16 mouse cellular contexts compared by ENCODE assay signal in the genomic region with DNA sequence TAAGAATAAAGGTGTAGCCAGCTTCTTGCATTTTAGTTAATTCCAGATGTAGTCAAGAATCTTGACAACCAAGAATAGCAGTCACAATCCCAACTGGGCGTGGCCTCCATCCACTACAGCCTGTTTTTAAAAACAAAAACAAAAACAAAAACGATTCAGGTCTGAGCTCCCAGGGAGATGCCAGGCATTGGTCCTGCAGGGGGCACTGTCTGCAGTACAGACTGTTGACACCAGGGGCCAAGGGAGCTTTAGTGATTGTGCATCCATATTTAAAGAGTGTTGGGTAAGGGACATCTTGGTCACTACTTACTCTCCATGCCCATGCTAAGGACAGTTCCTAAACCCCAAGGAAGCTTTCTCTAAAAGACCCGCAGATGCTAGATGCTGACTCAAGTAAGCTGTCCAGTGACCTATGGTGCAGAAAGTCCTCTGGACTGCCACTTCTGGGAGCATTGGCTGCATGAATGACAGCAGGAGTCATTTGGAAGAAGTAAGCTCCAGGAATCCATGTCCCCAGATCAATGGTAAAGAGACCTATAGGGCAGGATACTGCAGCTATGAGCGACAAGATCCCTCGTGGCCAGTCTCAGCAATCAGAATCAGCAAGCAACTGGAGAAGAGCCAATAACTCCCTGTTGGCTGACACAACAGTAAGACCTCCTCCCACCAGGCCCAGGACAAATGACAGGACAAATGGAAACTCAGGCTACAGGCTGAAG.
DNase-seq lines count a peak whose midpoint lies in the region; ATAC-seq and TF ChIP-seq lines count a peak whose summit lies in the region.
"Had no signal": no experiment of that assay in that cellular context is flagged by ENCODE, and none has a peak within 500 bp of the region (broad histone marks: within the 10 kb centered on the region; RNA-seq: fewer than 3 reads in every experiment).

No protein-coding gene starts in this region.

- no peak for ATAC-seq in liver, postnatal 0 days
- ATAC-seq in Patski = no peak
- no peak for ATAC-seq in granulocyte monocyte progenitor cell, adult 5-6 weeks (replicated peaks; ENCODE audit: poor library complexity, severe bottlenecking)
- ATAC-seq: liver, embryonic 12.5 days had no signal

- no peak overlapping the region for H3K4me3 ChIP-seq in liver, postnatal 0 days (ENCODE audit: low read depth, low read length)
- H3K4me3 ChIP-seq: liver, embryonic 12.5 days had no signal

- no peak overlapping the region for H3K9ac ChIP-seq in liver, postnatal 0 days (replicated peaks)
- H3K9ac ChIP-seq: liver, embryonic 12.5 days had no signal

- no peaks in the 10 kb centered on the region for H3K9me3 ChIP-seq in liver, postnatal 0 days (ENCODE audit: low read length)
- H3K9me3 ChIP-seq: liver, embryonic 12.5 days had no signal

- H3K27ac ChIP-seq in liver, postnatal 0 days (ENCODE audit: low read depth) = no peak overlapping the region
- H3K27ac ChIP-seq: liver, embryonic 12.5 days had no signal

- CTCF ChIA-PET in Patski (lab: Charles Lee) = interaction anchor here (1.0 to 1.3 kb wide), 3 partner anchors 9 to 26 kb away, joined by 3 read pairs; no protein-coding TSS in a partner anchor

- no peaks in the 10 kb centered on the region for H3K27me3 ChIP-seq in liver, postnatal 0 days (ENCODE audit: insufficient read depth, low read length)
- no peaks in the 10 kb centered on the region for H3K27me3 ChIP-seq in Patski
- H3K27me3 ChIP-seq: liver, embryonic 12.5 days had no signal

- peak; percentile 30 for TF ChIP-seq CTCF in liver, postnatal 0 days (IDR thresholded peaks at IDR 0.05; ENCODE audit: low read depth)
- peak; percentile 47 for TF ChIP-seq CTCF in Patski (IDR thresholded peaks at IDR 0.05)

- 62% methylated on average over 5 of the region's 5 CpGs for WGBS in liver, postnatal 0 days (ENCODE audit: insufficient replicate concordance)

- H3K4me1 ChIP-seq in liver, postnatal 0 days (ENCODE audit: insufficient read depth) = no peaks in the 10 kb centered on the region
- H3K4me1 ChIP-seq: liver, embryonic 12.5 days had no signal

- in situ Hi-C loops in Patski (cut with MboI; ENCODE audit: low pct_unique_long_range_greater_than_20kb) = no loop called here

- H3K4me2 ChIP-seq in liver, postnatal 0 days (ENCODE audit: low read depth, low read length) = no peak overlapping the region
- H3K4me2 ChIP-seq: liver, embryonic 12.5 days had no signal

- no peaks in the 10 kb centered on the region for H3K36me3 ChIP-seq in liver, postnatal 0 days (replicated peaks; ENCODE audit: insufficient read depth, low read length)
- H3K36me3 ChIP-seq: liver, embryonic 12.5 days had no signal

- POLR2A ChIA-PET in Patski (lab: Charles Lee) = no interaction called here

- no peak for TF ChIP-seq EP300 in liver, postnatal 0 days (IDR thresholded peaks at IDR 0.05; ENCODE audit: low read depth)

- DNase-seq in heart, adult 11 months = peak; percentile 80
- no peak for DNase-seq in heart, adult 18-20 months
- no peak for DNase-seq in liver, postnatal 0 days
- DNase-seq in liver = no peak
- DNase-seq in A20 (ENCODE audit: low read depth, low spot score) = peak; percentile 31
- no peak for DNase-seq in Patski (ENCODE audit: low read depth, low spot score)
- DNase-seq in right cerebral cortex, postnatal 14 days = no peak
- DNase-seq: adrenal gland, postnatal 25 days; cerebellum, adult 2 months; gastrocnemius, postnatal 36 days; layer of hippocampus, postnatal 36 days; left cerebral cortex, postnatal 4 days; lung, postnatal 10 days; thymus, adult 2 months had no signal

Comparison
In these comparisons a context has a peak if more than half of its experiments do, and no peak if none do; other contexts are left out.
1. DNase-seq: peak in heart, adult 11 months (single experiment) and A20 (single experiment); none in heart, adult 18-20 months (0 of 2), liver, postnatal 0 days (single experiment), liver (single experiment), Patski (single experiment) and right cerebral cortex, postnatal 14 days (single experiment).